Mouse (Mus musculus) hindbrain, embryonic 15.5 days (tissue): Measurements from ENCODE around the gene Gdf11. TPM values are rescaled to one million over a fixed set of nuclear protein-coding genes. Genes with fewer than 3 reads are reported as not detected.

ENCODE experiments used
- ATAC-seq: fragments of 200-750 bp; cut with Nextera tagmentation; 2 replicates; pipeline ENCODE4 v1.8.0; 2017; ENCODE audit warnings: low read depth, moderate number of reproducible peaks, moderate TSS enrichment; ENCODE audit not compliant: low FRiP score
- H3K27ac ChIP-seq: fragments of 300-500 bp; sonication (generic); replicated peaks from 2 replicates; pipeline ENCODE4 v1.5.1; 2015; ENCODE audit warnings: mild to moderate bottlenecking, inconsistent platforms
- H3K27me3 ChIP-seq: fragments of 300-500 bp; sonication (generic); 2 replicates; pipeline ENCODE4 v1.6.1; 2015; ENCODE audit warnings: control low read depth, inconsistent platforms
- H3K36me3 ChIP-seq: fragments of 300-500 bp; sonication (generic); 2 replicates; pipeline ENCODE4 v1.6.1; 2015; ENCODE audit warnings: control low read depth, inconsistent platforms
- H3K4me1 ChIP-seq: fragments of 300-500 bp; sonication (generic); replicated peaks from 2 replicates; pipeline ENCODE4 v1.6.1; 2015; ENCODE audit warnings: control low read depth, inconsistent platforms
- H3K4me2 ChIP-seq: fragments of 300-500 bp; sonication (generic); 2 replicates; pipeline ENCODE4 v1.6.1; 2015; ENCODE audit warnings: moderate library complexity, mild to moderate bottlenecking, inconsistent platforms
- H3K4me3 ChIP-seq: fragments of 300-500 bp; sonication (generic); 2 replicates; pipeline ENCODE4 v1.5.1; 2015; ENCODE audit warnings: mild to moderate bottlenecking, inconsistent platforms
- H3K9ac ChIP-seq: fragments of 300-500 bp; sonication (generic); 2 replicates; pipeline ENCODE4 v1.6.1; 2015; ENCODE audit warnings: inconsistent platforms
- H3K9me3 ChIP-seq: fragments of 300-500 bp; sonication (generic); 2 replicates; pipeline ENCODE4 v1.6.1; 2016; ENCODE audit warnings: control low read depth, inconsistent platforms
- WGBS: fragments of 180-500 bp; shearing (Covaris S2); methylation state at CpG from one replicate; pipeline ENCODE4 v1.1.7; 2015; 5-methylcytosine and 5-hydroxymethylcytosine counted together
- polyA plus RNA-seq: library from polyadenylated mRNA; unstranded; fragments of >200 nt; fragmentation: Nextera tagmentation; extraction: Ambion mirVana; gene quantifications from 2 replicates; pipeline ENCODE4 v1.2.1, GENCODE M21; 2015

The Gdf11 gene
- polyA plus RNA-seq, 1 experiment from 2014 or later, result 8.6 TPM

- H3K27me3 ChIP-seq, result no peaks in the 10 kb centered on the region
- no peak for ATAC-seq
- no peak overlapping the region for H3K9ac ChIP-seq
- no peaks in the 10 kb centered on the region for H3K9me3 ChIP-seq
- no peaks in the 10 kb centered on the region for H3K4me1 ChIP-seq
- no peak overlapping the region for H3K27ac ChIP-seq
- no peak overlapping the region for H3K4me2 ChIP-seq
- peaks cover 43% of the 10 kb centered on the region for H3K36me3 ChIP-seq
- no peak overlapping the region for H3K4me3 ChIP-seq
- 95% methylated on average over 5 of the region's 5 CpGs for WGBS
Observed at GRCm38 (mm10) chr10:128843260-128843659, 48.3 kb downstream of the Gdf11 start.

- Histone ChIP-seq H3K9ac (no peak overlapping the region), H3K27me3 (no peaks in the 10 kb centered on the region), H3K36me3 (peaks cover 50% of the 10 kb centered on the region), H3K4me3 (no peak overlapping the region), H3K4me1 (no peaks in the 10 kb centered on the region), H3K9me3 (no peaks in the 10 kb centered on the region), H3K4me2 (no peak overlapping the region), H3K27ac (no peak overlapping the region)
- no peak for ATAC-seq
Observed at GRCm38 (mm10) chr10:128840612-128841011, 50.9 kb downstream of the Gdf11 start.

- Histone ChIP-seq H3K4me2 (no peak overlapping the region), H3K4me1 (no peaks in the 10 kb centered on the region), H3K9me3 (no peaks in the 10 kb centered on the region), H3K27ac (no peak overlapping the region), H3K27me3 (no peaks in the 10 kb centered on the region), H3K36me3 (peaks cover 58% of the 10 kb centered on the region), H3K9ac (no peak overlapping the region), H3K4me3 (no peak overlapping the region)
- ATAC-seq, result no peak
Observed at GRCm38 (mm10) chr10:128839434-128839833, 52.1 kb downstream of the Gdf11 start.

- H3K9me3 ChIP-seq, result no peaks in the 10 kb centered on the region
- H3K27ac ChIP-seq, result no peak overlapping the region
- no peak overlapping the region for H3K4me3 ChIP-seq
- H3K9ac ChIP-seq, result no peak overlapping the region
- H3K27me3 ChIP-seq, result no peaks in the 10 kb centered on the region
- H3K4me2 ChIP-seq, result no peak overlapping the region
- no peak for ATAC-seq
- no peaks in the 10 kb centered on the region for H3K4me1 ChIP-seq
- H3K36me3 ChIP-seq, result peaks cover 58% of the 10 kb centered on the region
Observed at GRCm38 (mm10) chr10:128837400-128837799, 54.1 kb downstream of the Gdf11 start.

Other genes starting within 250 kb of the Gdf11 start
- 15.1 and 18.3 TPM in 2 replicates for gene Ikzf4, start 245.7 kb downstream of the Gdf11 start, polyA plus RNA-seq
- gene Suox, start 217.6 kb downstream of the Gdf11 start, polyA plus RNA-seq, result 14.5 TPM in 2 replicates
- 113 and 121 TPM in 2 replicates for gene Rab5b, start 195.5 kb downstream of the Gdf11 start, polyA plus RNA-seq
- 0.62 and 1.1 TPM in 2 replicates for gene Pmel, start 187.5 kb downstream of the Gdf11 start, polyA plus RNA-seq
- gene Cdk2, start 186.7 kb downstream of the Gdf11 start, polyA plus RNA-seq, result 22.4 and 23.5 TPM in 2 replicates
- gene Dgka, start 146.9 kb downstream of the Gdf11 start, polyA plus RNA-seq, result 7.7 and 8.9 TPM in 2 replicates
- 44.5 and 47.0 TPM in 2 replicates for gene Pym1, start 143.8 kb downstream of the Gdf11 start, polyA plus RNA-seq
- 0.73 and 0.98 TPM in 2 replicates for gene Mmp19, start 100.8 kb downstream of the Gdf11 start, polyA plus RNA-seq
- 50.5 and 51.9 TPM in 2 replicates for gene Dnajc14, start 87.7 kb downstream of the Gdf11 start, polyA plus RNA-seq
- 17.0 and 19.9 TPM in 2 replicates for gene Tmem198b, start 87.3 kb downstream of the Gdf11 start, polyA plus RNA-seq
- gene Sarnp, start 74.4 kb downstream of the Gdf11 start, polyA plus RNA-seq, result 146 and 151 TPM in 2 replicates
- 28.1 and 28.8 TPM in 2 replicates for gene Ormdl2, start 70.1 kb downstream of the Gdf11 start, polyA plus RNA-seq
- gene Cd63, start 9.3 kb upstream of the Gdf11 start, polyA plus RNA-seq, result 262 and 274 TPM in 2 replicates
- gene Rdh5, start 31.2 kb upstream of the Gdf11 start, polyA plus RNA-seq, result 20.9 and 22.1 TPM in 2 replicates
- 266 and 268 TPM in 2 replicates for gene Bloc1s1, start 32.3 kb upstream of the Gdf11 start, polyA plus RNA-seq
- gene Itga7, start 42.1 kb upstream of the Gdf11 start, polyA plus RNA-seq, result 8.9 TPM in 2 replicates
- gene Mettl7b, start 69.3 kb upstream of the Gdf11 start, polyA plus RNA-seq, result not detected in 2 replicates
- gene Olfr9, start 97.7 kb upstream of the Gdf11 start, polyA plus RNA-seq, result not detected in 2 replicates
- not detected in 2 replicates for gene Olfr763, start 119.1 kb upstream of the Gdf11 start, polyA plus RNA-seq
- not detected in 2 replicates for gene Olfr764-ps1, start 148.2 kb upstream of the Gdf11 start, polyA plus RNA-seq
- not detected in 2 replicates for gene Olfr765, start 158.3 kb upstream of the Gdf11 start, polyA plus RNA-seq
- gene Olfr766-ps1, start 177.3 kb upstream of the Gdf11 start, polyA plus RNA-seq, result not detected in 2 replicates
- not detected in 2 replicates for gene Olfr767, start 191.2 kb upstream of the Gdf11 start, polyA plus RNA-seq
- not detected in 2 replicates for gene Olfr768, start 207.7 kb upstream of the Gdf11 start, polyA plus RNA-seq
- gene Olfr769, start 226.1 kb upstream of the Gdf11 start, polyA plus RNA-seq, result not detected in 2 replicates
- gene Olfr770, start 247.3 kb upstream of the Gdf11 start, polyA plus RNA-seq, result not detected in 2 replicates